ENCODE assay signal across 8 mouse cellular contexts in genomic region chr2:179873315-179873714, GRCm38 (mm10).
DNase-seq lines count a peak whose midpoint lies in the region; ATAC-seq and TF ChIP-seq lines count a peak whose summit lies in the region.

No protein-coding gene starts in this region.

- intact Hi-C loops in left cerebral cortex, postnatal 36 days (cut with DNase I), result loop anchor here (1.0 to 10.0 kb wide), 7 partner anchors 43 to 1449 kb away; partner anchors contain the start of gene Cdh4

- H3K4me2 ChIP-seq in lung, embryonic 16.5 days (ENCODE audit: low read depth, low read length), result no peak overlapping the region

- no peak for TF ChIP-seq POLR2A in embryonic fibroblast, embryonic 13.5 days (IDR thresholded peaks at IDR 0.05; ENCODE audit: low read depth, low read length)

- no peak overlapping the region for H3K27ac ChIP-seq in layer of hippocampus, adult 2 months
- no peak overlapping the region for H3K27ac ChIP-seq in embryonic fibroblast, embryonic 13.5 days (ENCODE audit: insufficient read depth, low read length)
- no peak overlapping the region for H3K27ac ChIP-seq in lung, embryonic 16.5 days (ENCODE audit: low read length)

- H3K36me3 ChIP-seq in lung, embryonic 16.5 days (ENCODE audit: control insufficient read depth, insufficient read depth, low read length), result no peaks in the 10 kb centered on the region

- peak in 1 of 2 experiments; percentile 21 for DNase-seq in layer of hippocampus, adult 2 months (ENCODE audit: low spot score in 2 of 2)
- no peak for DNase-seq in layer of hippocampus, postnatal 14 days (ENCODE audit: low spot score in 2 of 2)
- peak; percentile 16 for DNase-seq in adrenal gland, postnatal 25 days
- peak; percentile 36 for DNase-seq in thymus, postnatal 14 days
- DNase-seq in left cerebral cortex, postnatal 36 days (ENCODE audit: low spot score in 2 of 2), result no peak
- no peak for DNase-seq in left cerebral cortex, adult 8-10 months (ENCODE audit: low spot score in 2 of 2)

- H3K9ac ChIP-seq in lung, embryonic 16.5 days (ENCODE audit: low read length), result no peak overlapping the region

- no peaks in the 10 kb centered on the region for H3K27me3 ChIP-seq in lung, embryonic 16.5 days (ENCODE audit: control insufficient read depth, insufficient read depth, low read depth, low read length)

- peak; percentile 43; the same call in 1 of the 2 replicates for ATAC-seq in lung, embryonic 16.5 days (ENCODE audit: low read depth)

- no peak overlapping the region for H3K4me3 ChIP-seq in layer of hippocampus, adult 2 months
- no peak overlapping the region for H3K4me3 ChIP-seq in embryonic fibroblast, embryonic 13.5 days (ENCODE audit: insufficient read depth, low read length)
- H3K4me3 ChIP-seq in lung, embryonic 16.5 days (ENCODE audit: low read length), result no peak overlapping the region

- no peaks in the 10 kb centered on the region for H3K9me3 ChIP-seq in lung, embryonic 16.5 days (ENCODE audit: control insufficient read depth, low read length)

- WGBS in lung, embryonic 16.5 days, result 33% methylated on average over 5 of the region's 5 CpGs

- no peaks in the 10 kb centered on the region for H3K4me1 ChIP-seq in embryonic fibroblast, embryonic 13.5 days (ENCODE audit: control insufficient read depth, insufficient read depth, low read length)
- no peaks in the 10 kb centered on the region for H3K4me1 ChIP-seq in lung, embryonic 16.5 days (replicated peaks; ENCODE audit: control insufficient read depth, insufficient read depth, low read length)

- peak; percentile 74 for TF ChIP-seq CTCF in layer of hippocampus, adult 2 months (conservative IDR thresholded peaks at IDR 0.05)
- TF ChIP-seq CTCF in embryonic fibroblast, embryonic 13.5 days (IDR thresholded peaks at IDR 0.05; ENCODE audit: borderline replicate concordance, insufficient read depth, low read length), result 0 out of 2 replicates have a peak, but pooled peaks have one; percentile 42

Comparison
In these comparisons a context has a peak if more than half of its experiments do, and no peak if none do; other contexts are left out.
1. DNase-seq: peak in adrenal gland, postnatal 25 days (single experiment) and thymus, postnatal 14 days (single experiment); none in layer of hippocampus, postnatal 14 days (0 of 2), left cerebral cortex, postnatal 36 days (0 of 2) and left cerebral cortex, adult 8-10 months (0 of 2).